ENCODE assay signal across 17 mouse cellular contexts in genomic region chr2:103977716-103978115, GRCm38 (mm10). TPM values are rescaled to one million over a fixed set of nuclear protein-coding genes. Genes with fewer than 3 reads are reported as not detected.
"Had no signal": no experiment of that assay in that cellular context is flagged by ENCODE, and none has a peak within 500 bp of the region (broad histone marks: within the 10 kb centered on the region; RNA-seq: fewer than 3 reads in every experiment).

No protein-coding gene starts in this region.

- H3K4me1 ChIP-seq: limb, embryonic 13.5 days had no signal

- DNase-seq: kidney, adult 18-20 months; kidney, postnatal 10 days; kidney, postnatal 4 days; left cerebral cortex, postnatal 4 days; lung, embryonic 14.5 days; lung, postnatal 10 days; lung, postnatal 4 days; right cerebral cortex, adult 18-20 months; right cerebral cortex, postnatal 25 days; thymus, postnatal 36 days had no signal

- H3K36me3 ChIP-seq: limb, embryonic 13.5 days; midbrain, embryonic 12.5 days had no signal

- H3K9ac ChIP-seq: limb, embryonic 13.5 days; lung, embryonic 14.5 days; midbrain, embryonic 12.5 days had no signal

- H3K27ac ChIP-seq: limb, embryonic 13.5 days had no signal

- H3K4me3 ChIP-seq: limb, embryonic 13.5 days; midbrain, embryonic 12.5 days had no signal

- H3K9me3 ChIP-seq: limb, embryonic 13.5 days; midbrain, embryonic 12.5 days had no signal

- H3K4me2 ChIP-seq: limb, embryonic 13.5 days; lung, embryonic 14.5 days; midbrain, embryonic 12.5 days had no signal

RNA-seq across cellular contexts. Expression of gene 4931422A03Rik, which starts 50.4 kb away (rescaled TPM):
- total RNA-seq: layer of hippocampus, postnatal 14 days; left cerebral cortex, adult 18-20 months; left cerebral cortex, postnatal 10 days; left cerebral cortex, postnatal 4 days; liver, adult 2 months had no signal
- polyA plus RNA-seq: liver, adult 2 months; small intestine, adult 2 months had no signal
